Mouse (Mus musculus) B cell, adult 2 months (primary cell): Measurements from ENCODE around the gene Bfsp1.

Experiments used
- DNase-seq, 2 experiments: peaks; one replicate each; pipeline ENCODE4 v3.0.0; 2022

The Bfsp1 gene

DNA sequence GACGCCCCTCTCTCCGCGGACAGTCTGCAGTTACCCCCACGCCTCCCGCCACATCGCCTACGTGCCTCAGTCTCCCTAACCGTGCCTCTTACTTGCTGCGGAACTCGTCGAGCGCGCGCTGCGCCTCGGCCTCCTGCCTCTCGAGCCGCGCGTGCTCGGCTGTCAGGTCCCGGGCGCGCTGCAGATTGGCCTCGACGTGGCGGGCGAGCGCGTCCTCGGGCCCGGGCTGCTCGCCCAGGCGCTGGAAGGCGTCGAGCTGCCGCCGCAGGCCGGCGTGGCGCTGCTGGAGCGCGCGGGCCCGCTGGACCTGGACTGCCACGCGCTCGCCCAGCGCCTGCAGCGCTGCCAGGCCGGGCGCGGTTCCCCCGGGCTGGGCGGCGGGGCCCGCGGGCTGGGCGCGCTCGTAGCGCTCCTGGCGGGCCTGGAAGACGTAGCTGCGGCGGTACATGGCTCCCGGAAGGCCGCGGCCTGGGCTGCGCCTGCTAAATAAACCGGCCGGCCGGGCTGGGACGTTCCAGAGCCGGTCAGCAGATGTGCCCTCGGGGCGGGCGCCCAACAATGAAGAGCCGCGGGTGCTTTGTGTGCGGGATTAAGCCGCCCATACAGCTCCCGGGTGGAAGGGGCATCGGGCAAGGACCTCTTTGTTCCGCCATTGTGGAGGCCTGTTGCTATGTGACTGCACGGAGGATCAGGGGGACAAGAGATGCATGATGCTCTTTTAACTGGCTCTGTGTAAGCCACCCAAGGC lies at the start of gene Bfsp1:
TSS of gene Bfsp1 (minus strand) at position 690 of the 748 bp plus-strand sequence.
- peak; percentile 19 to 22 for DNase-seq

GRCm38 (mm10) chr2:143912199-143912598 lies 49.2 kb upstream of the Bfsp1 start:
- no peak for DNase-seq

- no peak for DNase-seq
These were observed 46.3 kb upstream of the Bfsp1 start for GRCm38 (mm10) chr2:143909230-143909629.

DNA sequence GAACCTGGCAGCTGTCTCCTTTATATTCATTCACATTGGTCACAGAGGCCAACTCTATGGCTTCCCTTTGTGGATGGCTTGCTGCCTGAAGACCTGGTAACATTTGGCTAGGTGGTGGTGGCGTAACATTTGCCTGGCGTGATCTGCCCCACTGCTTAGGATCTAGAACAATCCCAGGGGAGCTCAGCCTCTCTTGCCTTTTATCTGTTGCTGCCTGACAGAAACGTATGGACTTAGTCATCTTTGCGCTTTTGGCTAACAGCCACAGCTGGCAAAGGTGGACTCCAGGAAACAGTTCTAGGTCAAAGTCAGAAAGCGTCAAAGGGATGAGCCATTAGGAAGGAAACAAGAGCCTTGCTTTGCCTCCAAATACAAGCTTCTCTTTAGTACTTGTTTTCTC lies 41.9 kb upstream of the Bfsp1 start:
- DNase-seq, result no peak

DNA sequence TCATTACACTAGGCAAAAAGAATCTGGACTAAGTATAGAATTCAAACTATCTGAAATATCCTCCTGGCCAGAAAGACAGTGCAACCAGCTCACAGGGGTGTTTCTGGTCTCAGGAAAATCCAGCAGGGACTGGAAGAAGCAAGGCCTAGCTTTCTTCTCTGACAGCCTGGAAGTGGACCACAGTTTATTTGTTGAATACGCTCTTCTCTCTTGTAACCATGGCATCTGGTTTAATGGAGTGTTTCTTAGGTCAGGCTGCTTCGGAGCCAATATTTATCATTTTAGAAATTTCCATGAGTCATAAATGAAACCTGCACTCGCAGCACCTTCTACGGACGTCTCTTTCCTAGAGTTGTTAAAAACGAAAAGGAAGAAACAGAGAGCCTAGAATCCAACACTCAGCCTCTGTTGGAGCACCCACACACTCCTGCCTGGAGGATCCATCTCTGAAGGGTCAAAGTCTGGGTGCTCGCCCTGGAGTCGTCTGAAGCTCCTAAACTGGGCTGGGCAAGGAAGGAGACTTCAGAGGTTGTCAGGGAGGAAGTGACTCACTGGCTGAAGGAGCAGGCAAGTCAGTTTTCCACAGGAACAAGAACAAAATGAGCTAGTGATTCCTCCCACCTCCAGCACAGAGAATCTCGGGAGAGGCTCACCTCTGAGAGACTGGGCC lies 40.5 kb upstream of the Bfsp1 start:
- no peak for DNase-seq

- DNase-seq, result no peak
These were observed 37.9 kb upstream of the Bfsp1 start for GRCm38 (mm10) chr2:143900821-143901351.

DNA sequence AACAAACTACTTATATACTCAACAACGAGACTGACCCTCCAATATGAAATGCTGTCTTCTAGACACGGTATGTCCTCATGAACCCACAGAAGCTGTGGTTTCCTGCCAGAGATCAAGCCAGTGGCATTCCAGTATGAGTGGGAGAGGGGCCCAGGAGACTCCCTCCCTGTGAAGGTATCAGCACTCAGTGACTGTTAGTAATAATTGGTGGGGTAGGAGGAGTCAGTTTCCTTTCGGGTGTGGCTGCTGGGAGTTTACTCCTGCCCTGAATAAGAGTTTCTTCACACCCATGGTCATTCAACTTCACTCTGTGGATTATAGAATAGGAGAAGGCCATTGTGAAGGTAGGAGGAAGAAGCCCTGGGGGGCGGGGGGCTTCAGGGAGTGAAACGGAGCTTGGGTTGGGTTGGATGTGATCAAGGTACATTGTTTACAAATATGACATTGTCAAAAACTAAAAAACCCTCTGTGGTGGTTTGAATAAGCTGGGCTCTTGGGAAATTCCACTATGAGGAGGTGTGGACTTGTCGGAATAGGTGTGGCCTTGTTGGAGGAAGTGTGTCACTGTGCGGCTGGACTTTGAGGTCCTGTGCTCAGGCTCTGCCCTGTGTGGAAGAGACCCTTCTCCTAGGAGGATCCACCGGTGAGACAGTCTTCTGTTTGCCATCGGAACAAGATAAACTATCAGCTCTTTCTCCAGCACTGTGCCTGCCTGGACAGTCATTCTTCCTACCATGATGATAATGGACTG lies 36.7 kb upstream of the Bfsp1 start:
- DNase-seq, result no peak

GRCm38 (mm10) chr2:143891302-143892048 lies 28.5 kb upstream of the Bfsp1 start:
- no peak for DNase-seq

- DNase-seq, result no peak
These were observed 27.0 kb upstream of the Bfsp1 start for GRCm38 (mm10) chr2:143889860-143890433.

GRCm38 (mm10) chr2:143889131-143889859 lies 26.3 kb upstream of the Bfsp1 start:
- DNase-seq, result no peak

DNA sequence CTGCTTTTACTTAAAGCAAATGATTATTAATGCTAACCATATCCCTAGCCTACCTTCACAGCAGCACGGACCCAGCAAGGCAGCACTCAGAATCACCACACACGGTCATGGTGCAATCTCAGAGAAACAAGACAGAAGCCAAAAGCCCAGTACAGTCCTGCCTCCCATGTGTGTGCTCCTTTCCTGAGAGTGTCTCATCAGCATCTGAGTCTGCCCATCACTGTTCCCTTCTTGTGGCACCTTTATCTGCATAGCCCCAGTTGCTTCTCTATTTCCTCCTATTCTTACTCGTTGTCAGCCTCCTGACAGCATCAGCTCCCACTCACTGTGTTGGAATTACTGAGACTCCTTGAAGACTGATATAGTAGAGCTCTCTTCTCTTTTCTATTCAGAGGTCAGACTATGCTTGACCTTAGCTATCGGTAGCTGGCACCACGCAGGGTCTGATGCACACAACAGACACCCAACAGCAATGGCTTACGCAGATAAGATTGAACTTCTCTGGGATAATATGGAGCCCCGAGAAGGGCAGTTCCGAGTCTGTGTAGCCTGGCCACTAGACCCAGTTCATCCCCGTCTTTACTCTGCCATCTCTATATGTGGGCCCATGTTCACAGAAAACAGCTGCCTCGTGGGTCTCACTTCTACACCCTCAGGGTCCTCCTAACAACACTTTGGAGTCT lies 19.8 kb upstream of the Bfsp1 start:
- DNase-seq, result no peak

- no peak for DNase-seq
These were observed 19.0 kb upstream of the Bfsp1 start for GRCm38 (mm10) chr2:143882002-143882401.

DNA sequence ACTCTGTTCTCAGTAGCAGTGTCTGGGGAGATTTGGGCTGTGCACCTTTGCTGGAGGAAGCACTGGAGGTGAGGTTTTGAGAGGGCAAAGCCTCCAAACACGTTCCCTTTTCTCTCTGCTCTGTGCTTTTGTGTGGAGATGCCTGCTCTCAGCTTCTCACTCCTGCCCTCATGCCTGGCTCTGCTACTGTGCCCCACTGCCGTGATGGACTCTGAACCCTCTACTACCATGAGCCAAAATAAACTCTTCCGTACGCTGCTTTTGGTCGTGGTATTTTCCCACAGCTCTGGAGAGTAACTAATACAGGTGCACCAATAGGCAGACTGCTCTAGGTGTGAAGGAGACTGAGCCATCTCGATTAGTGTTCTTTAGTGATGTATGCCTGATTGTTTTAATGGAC lies 16.3 kb upstream of the Bfsp1 start:
- DNase-seq, result no peak

DNA sequence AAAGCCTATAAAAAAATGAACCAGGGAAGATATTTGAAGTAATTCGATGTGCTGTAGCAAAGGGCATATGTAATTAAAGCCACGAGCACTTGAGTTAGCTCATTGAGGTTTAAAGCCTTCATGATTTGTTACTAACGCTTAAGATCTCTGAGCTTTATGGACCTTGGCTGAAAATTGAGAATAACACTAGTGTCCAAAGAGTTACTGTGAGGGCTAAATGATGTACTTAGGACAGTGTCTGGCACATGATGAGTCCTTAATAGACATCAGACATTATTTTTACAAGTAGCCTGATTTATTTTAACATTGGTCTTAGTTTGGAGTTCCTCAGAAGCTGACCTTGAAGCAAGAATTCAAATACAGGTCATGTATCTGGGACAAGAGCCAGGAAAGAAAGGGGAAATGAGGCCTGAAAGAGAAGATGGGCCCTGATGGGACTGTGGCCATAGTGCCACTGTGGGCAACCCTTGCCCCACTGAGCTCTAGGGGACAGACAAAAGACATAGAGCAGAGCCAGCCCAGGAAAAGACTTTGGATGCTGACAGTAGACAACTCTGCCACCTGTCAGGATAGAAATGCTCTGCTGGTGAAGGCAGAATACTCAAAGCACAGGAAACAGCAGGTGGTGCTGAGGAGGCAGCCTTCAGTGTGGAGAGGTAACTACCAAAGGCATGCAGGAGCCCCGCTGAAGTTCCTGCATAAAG lies 14.1 kb upstream of the Bfsp1 start:
- no peak for DNase-seq

- DNase-seq, result no peak
These were observed 13.1 kb upstream of the Bfsp1 start for GRCm38 (mm10) chr2:143876026-143876425.

DNA sequence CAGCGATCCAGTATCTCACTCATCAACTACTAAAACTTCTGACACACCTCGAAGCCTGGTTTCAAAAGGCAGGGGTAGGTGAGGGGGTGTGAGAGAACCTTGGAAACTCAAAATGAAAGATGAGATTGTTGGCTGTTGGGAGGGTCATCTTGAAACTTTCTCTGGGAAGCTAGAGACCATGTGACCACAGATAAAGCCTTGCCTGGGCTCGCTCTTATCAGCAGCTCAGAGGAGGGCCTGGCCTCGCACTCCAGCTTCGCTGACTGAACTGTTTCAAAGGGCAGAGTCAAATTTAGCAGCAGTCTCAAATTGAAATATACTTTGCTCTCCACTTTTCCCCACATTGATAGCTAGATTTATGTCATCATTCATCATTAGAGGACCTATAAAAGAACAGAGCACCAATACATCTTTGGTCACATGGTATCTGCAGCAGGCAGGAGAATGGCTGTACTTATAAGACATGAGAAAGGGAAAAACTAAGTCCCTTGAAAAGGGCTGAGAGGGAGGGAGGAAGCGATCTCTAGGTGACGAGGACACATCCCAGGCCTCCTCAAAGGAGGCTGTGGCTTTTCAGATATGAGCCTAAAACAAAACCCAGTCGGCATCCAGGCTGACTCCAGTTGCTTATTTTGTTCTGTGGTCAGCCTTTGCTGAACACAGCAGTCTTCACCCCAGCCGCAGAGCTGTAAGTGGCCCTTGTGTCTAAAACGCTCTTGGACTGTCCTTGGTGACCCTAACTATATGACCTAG lies 8.1 kb upstream of the Bfsp1 start:
- DNase-seq, result no peak

GRCm38 (mm10) chr2:143867326-143867725 lies 4.4 kb upstream of the Bfsp1 start:
- peak; percentile 68 to 71 for DNase-seq

GRCm38 (mm10) chr2:143864600-143864999 lies 1.6 kb upstream of the Bfsp1 start:
- DNase-seq, result no peak

GRCm38 (mm10) chr2:143859166-143859565 lies 3.8 kb downstream of the Bfsp1 start:
- DNase-seq, result no peak

GRCm38 (mm10) chr2:143853447-143853846 lies 9.5 kb downstream of the Bfsp1 start:
- no peak for DNase-seq
